Mouse (Mus musculus) heart, postnatal 0 days (tissue): ENCODE measurements around the gene Fgd4. TPM values are rescaled to one million over a fixed set of nuclear protein-coding genes. Genes with fewer than 3 reads are reported as not detected.
A peak's percentile ranks its signal among the peaks of the same experiment; 100 is the strongest.
"Not testable (repeated sequence)": the region's sequence is repeated elsewhere in the genome, so short reads cannot be mapped to it uniquely, and the experiment has no call there.

ENCODE experiments used
- ATAC-seq: fragments of 200-750 bp; cut with Nextera tagmentation; 2 replicates; pipeline ENCODE4 v1.8.0; 2017; ENCODE audit warnings: low read depth, moderate number of reproducible peaks, moderate library complexity; ENCODE audit not compliant: insufficient read depth
- DNase-seq: peaks from one replicate; pipeline ENCODE4 v3.0.0-alpha.2; 2016; ENCODE audit warnings: low spot score
- H3K27ac ChIP-seq: fragments of 300-500 bp; sonication (generic); 2 replicates; pipeline ENCODE4 v1.5.1; 2014; ENCODE audit warnings: low read depth, mild to moderate bottlenecking
- H3K27me3 ChIP-seq: fragments of 300-500 bp; sonication (generic); 2 replicates; pipeline ENCODE4 v1.6.1; 2014; ENCODE audit warnings: low read length, mixed read lengths; ENCODE audit not compliant: control insufficient read depth, insufficient read depth
- H3K36me3 ChIP-seq: fragments of 300-500 bp; sonication (generic); replicated peaks from 2 replicates; pipeline ENCODE4 v1.6.1; 2014; ENCODE audit warnings: low read length, mixed read lengths; ENCODE audit not compliant: control insufficient read depth, insufficient read depth
- H3K4me1 ChIP-seq: fragments of 300-500 bp; sonication (generic); 2 replicates; pipeline ENCODE4 v1.6.1; 2014; ENCODE audit warnings: antibody characterized with exemption; ENCODE audit not compliant: control insufficient read depth, insufficient read depth
- H3K4me2 ChIP-seq: fragments of 300-500 bp; sonication (generic); 2 replicates; pipeline ENCODE4 v1.6.1; 2014; ENCODE audit warnings: low read depth, mild to moderate bottlenecking, low read length, moderate library complexity
- H3K4me3 ChIP-seq: fragments of 300-500 bp; sonication (generic); 2 replicates; pipeline ENCODE4 v1.5.1; 2014; ENCODE audit warnings: low read depth, low read length
- H3K9ac ChIP-seq: fragments of 300-500 bp; sonication (generic); replicated peaks from 2 replicates; pipeline ENCODE4 v1.6.1; 2014; ENCODE audit warnings: low read depth, low read length, mixed read lengths
- H3K9me3 ChIP-seq: fragments of 300-500 bp; sonication (generic); replicated peaks from 2 replicates; pipeline ENCODE4 v1.6.1; 2016; ENCODE audit warnings: low read length; ENCODE audit not compliant: control insufficient read depth
- CTCF ChIP-seq: IDR thresholded peaks from 2 replicates; pipeline ENCODE4 v1.5.1; 2016; ENCODE audit warnings: antibody characterized with exemption, control low read depth, low read depth
- EP300 ChIP-seq: IDR thresholded peaks from 2 replicates; pipeline ENCODE4 v1.6.1; 2016; ENCODE audit warnings: antibody characterized with exemption, low read depth
- WGBS: fragments of 180-500 bp; shearing (Covaris S2); extraction: QIAGEN DNeasy Blood & Tissue Kit; methylation state at CpG from one replicate; pipeline ENCODE4 v1.1.7; 2014; 5-methylcytosine and 5-hydroxymethylcytosine counted together
- polyA plus RNA-seq: library from polyadenylated mRNA; unstranded; fragments of >200 nt; fragmentation: Nextera tagmentation; extraction: Ambion mirVana; gene quantifications from 2 replicates; pipeline ENCODE4 v1.2.1, GENCODE M21; 2015
- total RNA-seq: library from RNA; depleted of rRNA; stranded (reverse); fragments of >200 nt; gene quantifications from 2 replicates; pipeline ENCODE4 v1.2.3, GENCODE M21; 2014; ENCODE audit warnings: low replicate concordance

The Fgd4 gene
- total and polyA plus RNA-seq, 2 experiments from 2014 or later: 8.8 to 13.7 TPM

- Histone ChIP-seq H3K4me3 (peak overlapping the region; percentile 49), H3K36me3 (no peaks in the 10 kb centered on the region), H3K27me3 (no peaks in the 10 kb centered on the region), H3K27ac (peak overlapping the region; percentile 86), H3K4me1 (peaks cover 26% of the 10 kb centered on the region), H3K4me2 (peak overlapping the region; percentile 62), H3K9me3 (no peaks in the 10 kb centered on the region), H3K9ac (peak overlapping the region; percentile 62)
- ATAC-seq (0 out of 2 replicates have a peak, but pooled peaks have one; percentile 24), DNase-seq (peak; percentile 50)
- TF ChIP-seq EP300 (no peak), CTCF (no peak)
- 9% methylated on average over 6 of the region's 6 CpGs for WGBS
Measured at GRCm38 (mm10) chr16:16526741-16527105, 73.6 kb downstream of the Fgd4 start.

GRCm38 (mm10) chr16:16526097-16526740 is 74.1 kb downstream of the Fgd4 start:
- Histone ChIP-seq H3K4me3 (peak overlapping the region; percentile 49), H3K27me3 (no peaks in the 10 kb centered on the region), H3K9me3 (no peaks in the 10 kb centered on the region), H3K36me3 (no peaks in the 10 kb centered on the region), H3K4me1 (peaks cover 31% of the 10 kb centered on the region), H3K27ac (peak overlapping the region; percentile 86), H3K4me2 (peak overlapping the region; percentile 62), H3K9ac (peak overlapping the region; percentile 62)
- 25% methylated on average over 6 of the region's 6 CpGs for WGBS
- ATAC-seq (peak; percentile 55; the same call in 1 of the 2 replicates), DNase-seq (peak; percentile 34)
- no peak for TF ChIP-seq CTCF
- TF ChIP-seq EP300: no peak

GRCm38 (mm10) chr16:16525266-16525904 is 75.0 kb downstream of the Fgd4 start:
- Histone ChIP-seq H3K4me2 (peak overlapping the region; percentile 62), H3K36me3 (no peaks in the 10 kb centered on the region), H3K27me3 (no peaks in the 10 kb centered on the region), H3K9me3 (no peaks in the 10 kb centered on the region), H3K4me3 (peak overlapping the region; percentile 49), H3K27ac (peak overlapping the region; percentile 86), H3K9ac (peak overlapping the region; percentile 26; the same call in 1 of the 2 replicates), H3K4me1 (peaks cover 32% of the 10 kb centered on the region)
- DNase-seq: no peak
- TF ChIP-seq CTCF (no peak), EP300 (no peak)
- ATAC-seq: no peak
- 55% methylated on average over 3 of the region's 3 CpGs for WGBS

GRCm38 (mm10) chr16:16523632-16524031 is 76.7 kb downstream of the Fgd4 start:
- no peak for ATAC-seq
- Histone ChIP-seq H3K9ac (no peak overlapping the region), H3K4me1 (peaks cover 32% of the 10 kb centered on the region), H3K36me3 (no peaks in the 10 kb centered on the region), H3K9me3 (no peaks in the 10 kb centered on the region), H3K4me3 (no peak overlapping the region), H3K4me2 (no peak overlapping the region), H3K27ac (peak overlapping the region; percentile 51), H3K27me3 (no peaks in the 10 kb centered on the region)
- no peak for TF ChIP-seq CTCF
- TF ChIP-seq EP300: no peak
- no peak for DNase-seq
- 48% methylated on average over 2 of the region's 2 CpGs for WGBS

GRCm38 (mm10) chr16:16522869-16523268 is 77.5 kb downstream of the Fgd4 start:
- WGBS: 76% methylated on average over 2 of the region's 2 CpGs
- H3K27me3 ChIP-seq, H3K27ac ChIP-seq, H3K36me3 ChIP-seq, H3K9me3 ChIP-seq, H3K9ac ChIP-seq, DNase-seq, H3K4me3 ChIP-seq, H3K4me2 ChIP-seq, ATAC-seq: not testable (repeated sequence)
- peaks cover 28% of the 10 kb centered on the region for H3K4me1 ChIP-seq

GRCm38 (mm10) chr16:16501491-16501890 is 98.9 kb downstream of the Fgd4 start:
- H3K27me3 ChIP-seq: no peaks in the 10 kb centered on the region
- H3K27ac ChIP-seq: no peak overlapping the region
- WGBS: 86% methylated on average over 3 of the region's 3 CpGs
- no peaks in the 10 kb centered on the region for H3K4me1 ChIP-seq
- no peak overlapping the region for H3K4me2 ChIP-seq
- ATAC-seq (no peak), DNase-seq (no peak)
- no peak overlapping the region for H3K9ac ChIP-seq
- no peaks in the 10 kb centered on the region for H3K9me3 ChIP-seq
- no peak overlapping the region for H3K4me3 ChIP-seq
- no peaks in the 10 kb centered on the region; the same call in 1 of the 2 replicates for H3K36me3 ChIP-seq
- no peak for TF ChIP-seq EP300
- no peak for TF ChIP-seq CTCF
